Mouse (Mus musculus) CD4-positive, CD25-positive, alpha-beta regulatory T cell (primary cell): ENCODE data around the gene Cyp2w1. TPM values are rescaled to one million over a fixed set of nuclear protein-coding genes. Genes with fewer than 3 reads are reported as not detected.

Source experiments
- polyA plus RNA-seq: library from polyadenylated mRNA; unstranded; fragments of 100-300 nt; shearing (Covaris generic); gene quantifications from one replicate; pipeline ENCODE4 v1.2.1, GENCODE M21; 2017

Cyp2w1 gene
- polyA plus RNA-seq: not detected

DNA sequence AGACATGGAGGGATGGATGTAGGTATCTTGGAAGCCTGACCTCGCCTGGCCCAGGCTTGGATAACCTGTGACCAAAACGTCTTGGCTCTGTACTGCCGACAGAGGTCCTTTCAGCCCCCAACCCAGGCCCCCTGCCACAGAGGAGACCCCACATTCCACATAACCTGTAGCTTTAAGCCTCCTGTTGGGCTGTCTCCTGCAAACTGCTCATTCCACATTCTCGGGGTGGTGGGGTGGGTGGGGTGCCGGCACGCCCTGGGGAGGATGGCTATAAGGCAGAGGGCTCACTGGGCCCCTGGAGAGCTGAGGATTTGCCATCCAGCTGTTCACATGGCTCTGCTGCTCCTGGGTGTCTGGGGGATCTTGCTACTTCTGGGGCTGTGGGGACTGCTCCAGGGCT is at the start of gene Cyp2w1:
Gene Cyp2w1 (plus strand): TSS at position 301 of the 400 bp plus-strand sequence.

DNA sequence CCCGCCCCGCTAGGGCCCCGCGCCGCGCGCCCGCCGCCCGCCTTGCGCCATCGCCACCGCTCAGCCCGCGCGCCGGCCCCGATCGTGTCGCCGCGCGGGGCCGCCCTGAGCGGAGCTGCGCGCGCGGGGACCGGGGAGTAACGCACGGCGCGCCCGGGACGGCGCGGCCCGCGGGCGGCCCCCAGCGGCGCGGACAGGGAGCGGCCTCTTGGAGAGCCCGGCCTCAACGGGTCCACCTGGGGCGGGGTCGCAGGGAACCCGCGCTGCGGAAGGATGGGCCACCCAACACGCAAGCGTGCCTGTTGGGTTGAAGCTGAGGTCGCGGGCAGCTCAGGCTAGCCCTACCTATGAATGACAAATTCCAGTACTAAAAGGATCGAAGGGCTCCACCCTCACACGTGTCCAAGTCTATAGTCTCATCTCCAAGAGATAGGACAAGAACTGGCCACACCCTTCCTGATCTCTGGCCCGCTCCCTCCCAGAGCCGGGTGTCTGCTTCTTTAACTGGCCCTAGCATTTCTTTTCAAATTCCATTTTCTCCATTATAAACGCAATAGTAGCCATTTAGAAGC is 26.9 kb upstream of the Cyp2w1 start, which contains the start of gene Adap1:
Gene Adap1 (minus strand): TSS at position 228 of the 572 bp plus-strand sequence.

DNA sequence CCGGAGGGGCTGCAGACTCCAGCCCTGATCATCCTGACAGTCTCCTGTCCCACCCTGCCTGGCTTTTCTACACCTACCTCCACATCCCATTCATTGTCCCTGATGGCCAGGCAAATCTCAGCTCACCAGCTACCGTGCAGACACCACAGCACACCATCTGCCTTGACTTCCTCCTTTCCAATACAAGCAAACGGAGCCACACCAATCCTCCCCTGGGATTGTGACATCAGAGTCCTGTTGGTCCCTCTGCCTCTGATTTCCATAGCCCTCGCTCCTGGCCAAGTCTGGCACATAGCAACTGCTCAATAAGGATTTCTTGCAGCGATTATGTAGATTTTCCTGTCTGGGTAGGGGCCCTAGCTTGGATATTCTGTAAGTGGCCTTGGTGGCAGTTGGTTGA is 1.3 kb upstream of the Cyp2w1 start, which contains the start of gene Cox19:
Gene Cox19 (minus strand): TSS at position 285 of the 400 bp plus-strand sequence.

DNA sequence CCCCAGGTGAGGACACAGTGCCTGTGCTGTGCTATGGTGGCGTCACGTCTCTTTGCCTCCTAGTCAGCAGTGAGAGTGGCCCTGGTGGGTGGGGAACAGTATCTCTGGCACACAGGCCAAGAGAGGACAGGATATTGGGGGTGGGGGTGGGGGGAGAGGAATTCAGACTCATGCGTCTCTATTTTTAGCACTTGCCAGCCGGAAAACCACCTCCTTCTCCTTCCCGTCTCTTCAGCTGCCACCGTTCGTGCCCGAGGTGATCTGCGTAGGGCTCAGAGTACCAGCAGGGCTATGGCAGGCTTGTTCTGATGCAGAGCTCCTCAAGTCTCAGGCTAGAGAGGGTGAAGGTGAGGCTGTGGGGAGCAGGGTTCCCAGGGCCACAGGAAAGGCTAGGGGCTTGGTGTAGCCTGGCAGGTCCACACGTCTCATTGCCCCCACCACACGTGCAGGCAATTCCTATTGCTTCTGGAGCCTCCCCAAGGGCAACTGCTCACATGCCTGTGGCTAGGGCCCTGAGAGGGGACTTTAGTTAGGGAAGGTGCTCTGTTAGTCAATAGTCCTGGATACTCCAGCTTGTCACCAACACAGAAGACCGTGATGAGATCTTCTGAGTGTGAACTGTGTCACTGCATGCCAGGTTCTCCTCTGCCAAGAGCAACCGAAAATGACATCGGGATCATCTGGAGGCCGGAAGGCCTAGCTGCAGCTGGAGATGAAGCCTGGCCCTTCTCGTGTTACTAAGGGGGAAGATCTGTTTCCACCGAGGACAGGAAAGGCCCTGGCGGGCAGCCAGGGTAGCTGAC is 25.3 kb downstream of the Cyp2w1 start, which contains the start of gene Gpr146:
Gene Gpr146 (plus strand): TSS at position 230 of the 803 bp plus-strand sequence.

DNA sequence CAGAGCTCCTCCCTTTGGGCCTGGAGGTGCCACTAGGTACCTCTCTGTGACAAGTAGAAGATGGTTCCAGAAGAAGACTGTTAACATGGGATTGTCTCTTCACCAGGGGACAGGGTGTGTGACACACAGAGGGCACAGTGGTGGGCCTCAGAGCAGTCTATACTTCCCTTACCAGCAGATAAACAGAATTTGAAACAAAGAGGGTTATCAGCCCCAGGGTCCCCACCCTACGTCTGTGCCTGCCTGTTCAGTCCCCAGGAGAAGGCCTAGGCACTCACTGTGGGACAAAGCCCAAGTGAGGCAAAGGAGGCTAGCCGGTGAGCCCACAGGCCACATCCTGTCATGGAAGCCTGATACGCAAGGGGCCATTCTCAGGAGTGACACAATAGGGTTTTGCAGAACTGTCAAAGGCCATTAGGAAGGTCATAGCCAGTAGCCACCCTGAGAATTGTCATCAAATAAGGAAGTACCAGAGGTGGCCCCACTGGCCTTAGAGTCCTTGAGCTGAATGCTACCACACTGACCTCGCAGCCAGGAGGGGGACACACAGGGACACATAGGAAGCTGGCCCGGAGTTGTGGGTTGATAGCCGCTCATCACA is 52.5 kb downstream of the Cyp2w1 start, which contains the start of gene C130050O18Rik:
Gene C130050O18Rik (plus strand): TSS at position 480 of the 601 bp plus-strand sequence.

Other genes with a start within 250 kb of the Cyp2w1 start
- gene Prkar1b, start 202.6 kb upstream of the Cyp2w1 start, polyA plus RNA-seq: 2.3 TPM
- gene Dnaaf5, start 202.4 kb upstream of the Cyp2w1 start, polyA plus RNA-seq: 28.7 TPM
- gene Sun1, start 152.0 kb upstream of the Cyp2w1 start, polyA plus RNA-seq: 41.6 TPM
- 142 TPM for gene Get4, start 100.3 kb upstream of the Cyp2w1 start, polyA plus RNA-seq
- gene Adap1, start 27.0 kb upstream of the Cyp2w1 start, polyA plus RNA-seq: 28.1 TPM
- 53.2 TPM for gene Cox19, start 1.2 kb upstream of the Cyp2w1 start, polyA plus RNA-seq
- gene Gpr146, start 25.1 kb downstream of the Cyp2w1 start, polyA plus RNA-seq: 30.8 TPM
- 0.11 TPM for gene C130050O18Rik, start 52.7 kb downstream of the Cyp2w1 start, polyA plus RNA-seq
- not detected for gene Gper1, start 70.5 kb downstream of the Cyp2w1 start, polyA plus RNA-seq
- gene 3110082I17Rik, start 107.9 kb downstream of the Cyp2w1 start, polyA plus RNA-seq: 8.8 TPM
- gene Zfand2a, start 131.9 kb downstream of the Cyp2w1 start, polyA plus RNA-seq: 13.1 TPM
- gene Uncx, start 190.9 kb downstream of the Cyp2w1 start, polyA plus RNA-seq: not detected